Mouse (Mus musculus): ENCODE results near the gene Gpr37.

GRCm38 (mm10) chr6:25709250-25709895, 18.8 kb upstream of the Gpr37 start:
- TF ChIP-seq CTCF (IDR thresholded peaks at IDR 0.05) (peak; percentile 69), POLR2A (IDR thresholded peaks at IDR 0.05; ENCODE audit: insufficient read depth, low read depth, low read length) (no peak), EP300 (IDR thresholded peaks at IDR 0.05; ENCODE audit: insufficient read depth, low read depth, low read length) (no peak)
